Mouse (Mus musculus) MEL (cell line): ENCODE measurements around the gene Cd83. TPM values are rescaled to one million over a fixed set of nuclear protein-coding genes. Genes with fewer than 3 reads are reported as not detected.

Experiments
- DNase-seq: peaks from one replicate; pipeline ENCODE4 v3.0.0; 2011; ENCODE audit warnings: low read depth, low spot score
- H3K27ac ChIP-seq: 2 replicates; pipeline ENCODE4 v1.5.1; 2012; ENCODE audit warnings: low read depth, mild to moderate bottlenecking, control low read depth, low read length, moderate library complexity; ENCODE audit not compliant: control insufficient read depth
- H3K27me3 ChIP-seq, 2 experiments: fragments of 150-350 bp in 1 of 2; sonication (generic) in 1 of 2; 2 replicates each; pipeline ENCODE4 v1.6.1; 2012; ENCODE audit warnings: low read length in 2 of 2, mild to moderate bottlenecking in 2 of 2, improper control_type of control experiment in 1 of 2, moderate library complexity in 1 of 2; ENCODE audit not compliant: insufficient read depth in 2 of 2, control insufficient read depth in 1 of 2
- H3K36me3 ChIP-seq, 2 experiments: 2 replicates each; pipeline ENCODE4 v1.6.1; 2012 to 2014; ENCODE audit warnings: low read length in 2 of 2, improper control_type of control experiment in 1 of 2, inconsistent platforms in 1 of 2, mild to moderate bottlenecking in 1 of 2; ENCODE audit not compliant: insufficient read depth in 2 of 2, control insufficient read depth in 1 of 2
- H3K4me1 ChIP-seq, 2 experiments: fragments of 150-350 bp in 1 of 2; sonication (generic) in 1 of 2; 2 replicates each; pipeline ENCODE4 v1.6.1; 2012; ENCODE audit warnings: low read length in 2 of 2, improper control_type of control experiment in 1 of 2, mild to moderate bottlenecking in 1 of 2; ENCODE audit not compliant: insufficient read depth in 2 of 2, control insufficient read depth in 1 of 2
- H3K4me3 ChIP-seq, 2 experiments: fragments of 150-350 bp in 1 of 2; sonication (generic) in 1 of 2; 2 replicates each; pipeline ENCODE4 v1.5.1; 2012; ENCODE audit warnings: low read depth in 2 of 2, low read length in 2 of 2, mild to moderate bottlenecking in 2 of 2, moderate library complexity in 2 of 2, control low read depth in 1 of 2, improper control_type of control experiment in 1 of 2; ENCODE audit not compliant: control insufficient read depth in 1 of 2, insufficient read depth in 1 of 2
- H3K79me2 ChIP-seq: 2 replicates; pipeline ENCODE4 v1.6.1; 2012; ENCODE audit warnings: mild to moderate bottlenecking, low read length, moderate library complexity; ENCODE audit not compliant: control insufficient read depth, poor library complexity, insufficient read depth
- H3K9ac ChIP-seq: 2 replicates; pipeline ENCODE4 v1.6.1; 2012; ENCODE audit warnings: low read depth, mild to moderate bottlenecking, control low read depth, low read length, moderate library complexity; ENCODE audit not compliant: control insufficient read depth, poor library complexity, severe bottlenecking
- H3K9me3 ChIP-seq: fragments of 150-350 bp; sonication (generic); replicated peaks from 2 replicates; pipeline ENCODE4 v1.6.1; 2012; ENCODE audit warnings: mild to moderate bottlenecking, low read length, improper control_type of control experiment, moderate library complexity; ENCODE audit not compliant: insufficient read depth
- CHD2 ChIP-seq: IDR thresholded peaks from 2 replicates; pipeline ENCODE4 v1.6.1; 2011; ENCODE audit warnings: low read length, improper control_type of control experiment
- CTCF ChIP-seq, 3 experiments: IDR thresholded peaks in 2 of 3; conservative IDR thresholded peaks in 1 of 3; 2 replicates each; pipeline ENCODE4 v1.5.1; 2011 to 2012; ENCODE audit warnings: low read length in 3 of 3, low read depth in 2 of 3, mild to moderate bottlenecking in 2 of 3, improper control_type of control experiment in 1 of 3, inconsistent platforms in 1 of 3, mixed read lengths in 1 of 3, moderate library complexity in 1 of 3; ENCODE audit not compliant: control insufficient read depth in 1 of 3, insufficient read depth in 1 of 3, poor library complexity in 1 of 3, severe bottlenecking in 1 of 3
- E2F4 ChIP-seq: IDR thresholded peaks from 2 replicates; pipeline ENCODE4 v1.6.1; 2011; ENCODE audit warnings: low read depth, low read length, improper control_type of control experiment, borderline replicate concordance
- ELF1 ChIP-seq: IDR thresholded peaks from 2 replicates; pipeline ENCODE4 v1.6.1; 2014; ENCODE audit warnings: low read depth, mild to moderate bottlenecking, inconsistent platforms, low read length, improper control_type of control experiment, moderate library complexity
- EP300 ChIP-seq, 2 experiments: IDR thresholded peaks; 2 replicates each; pipeline ENCODE4 v1.6.1; 2011; ENCODE audit warnings: improper control_type of control experiment in 2 of 2, low read length in 2 of 2, low read depth in 1 of 2, mild to moderate bottlenecking in 1 of 2
- GATA1 ChIP-seq: IDR thresholded peaks from 2 replicates; pipeline ENCODE4 v1.6.1; 2011; ENCODE audit warnings: low read depth, low read length, improper control_type of control experiment
- JUND ChIP-seq: IDR thresholded peaks from 2 replicates; pipeline ENCODE4 v1.6.1; 2011; ENCODE audit warnings: low read depth, mild to moderate bottlenecking, improper control_type of control experiment, low read length
- KAT2A ChIP-seq: conservative IDR thresholded peaks from 2 replicates; pipeline ENCODE4 v1.6.1; 2012; ENCODE audit warnings: low read depth, low read length, improper control_type of control experiment, inconsistent platforms
- MAZ ChIP-seq: IDR thresholded peaks from 2 replicates; pipeline ENCODE4 v1.6.1; 2012; ENCODE audit warnings: low read depth, mild to moderate bottlenecking, inconsistent platforms, low read length, improper control_type of control experiment
- MEF2A ChIP-seq: IDR thresholded peaks from 2 replicates; pipeline ENCODE4 v1.6.1; 2014; ENCODE audit warnings: low read depth, mild to moderate bottlenecking, inconsistent platforms, low read length, improper control_type of control experiment; ENCODE audit not compliant: poor library complexity, insufficient replicate concordance, severe bottlenecking; ENCODE audit errors: extremely low read depth
- NRF1 ChIP-seq: IDR thresholded peaks from 2 replicates; pipeline ENCODE4 v1.6.1; 2014; ENCODE audit warnings: low read depth, mild to moderate bottlenecking, inconsistent platforms, low read length, improper control_type of control experiment, moderate library complexity; ENCODE audit not compliant: poor library complexity, insufficient read depth, severe bottlenecking
- POLR2A ChIP-seq, 2 experiments: IDR thresholded peaks; 2 replicates each; pipeline ENCODE4 v1.6.1; 2011 to 2012; ENCODE audit warnings: low read length in 2 of 2, mild to moderate bottlenecking in 2 of 2, control low read depth in 1 of 2, improper control_type of control experiment in 1 of 2, low read depth in 1 of 2, moderate library complexity in 1 of 2; ENCODE audit not compliant: control insufficient read depth in 1 of 2, insufficient read depth in 1 of 2, poor library complexity in 1 of 2
- POLR2AphosphoS5 ChIP-seq: IDR thresholded peaks from 2 replicates; pipeline ENCODE4 v1.6.1; 2012; ENCODE audit warnings: low read depth, borderline replicate concordance, mild to moderate bottlenecking, inconsistent platforms, low read length, moderate library complexity, mixed read lengths
- RAD21 ChIP-seq: IDR thresholded peaks from 2 replicates; pipeline ENCODE4 v1.6.1; 2011; ENCODE audit warnings: mild to moderate bottlenecking, low read depth, low read length, improper control_type of control experiment
- RCOR1 ChIP-seq: IDR thresholded peaks from 2 replicates; pipeline ENCODE4 v1.6.1; 2012; ENCODE audit warnings: low read depth, mild to moderate bottlenecking, inconsistent platforms, low read length, improper control_type of control experiment
- SIN3A ChIP-seq: IDR thresholded peaks from 2 replicates; pipeline ENCODE4 v1.6.1; 2012; ENCODE audit warnings: low read length, improper control_type of control experiment, inconsistent platforms
- SMC3 ChIP-seq: IDR thresholded peaks from 2 replicates; pipeline ENCODE4 v1.6.1; 2011; ENCODE audit warnings: low read depth, low read length, improper control_type of control experiment
- TAL1 ChIP-seq: IDR thresholded peaks from 2 replicates; pipeline ENCODE4 v1.6.1; 2012; ENCODE audit warnings: mild to moderate bottlenecking, inconsistent platforms, low read length, moderate library complexity, mixed read lengths
- TBP ChIP-seq: IDR thresholded peaks from 2 replicates; pipeline ENCODE4 v1.8.0; 2011; ENCODE audit warnings: low read depth, low read length, improper control_type of control experiment
- USF2 ChIP-seq, 2 experiments: IDR thresholded peaks; 2 replicates each; pipeline ENCODE4 v1.6.1; 2011 to 2012; ENCODE audit warnings: improper control_type of control experiment in 2 of 2, low read length in 2 of 2, borderline replicate concordance in 1 of 2, inconsistent platforms in 1 of 2, low read depth in 1 of 2, mild to moderate bottlenecking in 1 of 2; ENCODE audit not compliant: insufficient read depth in 1 of 2
- ZC3H11A ChIP-seq: IDR thresholded peaks from 2 replicates; pipeline ENCODE4 v1.6.1; 2012; ENCODE audit warnings: low read depth, mild to moderate bottlenecking, inconsistent platforms, low read length, improper control_type of control experiment
- ZMIZ1 ChIP-seq: IDR thresholded peaks from 2 replicates; pipeline ENCODE4 v1.6.1; 2012; ENCODE audit warnings: low read depth, mild to moderate bottlenecking, inconsistent platforms, low read length, improper control_type of control experiment, moderate library complexity
- polyA plus RNA-seq, 2 experiments: library from polyadenylated mRNA; stranded (reverse) in 1 of 2; unstranded in 1 of 2; fragments of >175 nt in 1 of 2; fragments of >200 nt in 1 of 2; gene quantifications; 2 replicates each; pipeline versions ENCODE4 v1.2.1 to v1.2.4; 2012; ENCODE audit warnings: low replicate concordance in 2 of 2, low read depth in 1 of 2; ENCODE audit not compliant: insufficient read length in 2 of 2, insufficient read depth in 1 of 2, missing spikeins in 1 of 2
- total RNA-seq: library from RNA; depleted of rRNA; stranded (reverse); fragments of 300-350 nt; gene quantifications from 2 replicates; pipeline ENCODE4 v1.2.3, GENCODE M21; 2012; rRNA removed

The Cd83 gene
- total RNA-seq: not detected in 2 replicates
- not detected for polyA plus RNA-seq

DNA sequence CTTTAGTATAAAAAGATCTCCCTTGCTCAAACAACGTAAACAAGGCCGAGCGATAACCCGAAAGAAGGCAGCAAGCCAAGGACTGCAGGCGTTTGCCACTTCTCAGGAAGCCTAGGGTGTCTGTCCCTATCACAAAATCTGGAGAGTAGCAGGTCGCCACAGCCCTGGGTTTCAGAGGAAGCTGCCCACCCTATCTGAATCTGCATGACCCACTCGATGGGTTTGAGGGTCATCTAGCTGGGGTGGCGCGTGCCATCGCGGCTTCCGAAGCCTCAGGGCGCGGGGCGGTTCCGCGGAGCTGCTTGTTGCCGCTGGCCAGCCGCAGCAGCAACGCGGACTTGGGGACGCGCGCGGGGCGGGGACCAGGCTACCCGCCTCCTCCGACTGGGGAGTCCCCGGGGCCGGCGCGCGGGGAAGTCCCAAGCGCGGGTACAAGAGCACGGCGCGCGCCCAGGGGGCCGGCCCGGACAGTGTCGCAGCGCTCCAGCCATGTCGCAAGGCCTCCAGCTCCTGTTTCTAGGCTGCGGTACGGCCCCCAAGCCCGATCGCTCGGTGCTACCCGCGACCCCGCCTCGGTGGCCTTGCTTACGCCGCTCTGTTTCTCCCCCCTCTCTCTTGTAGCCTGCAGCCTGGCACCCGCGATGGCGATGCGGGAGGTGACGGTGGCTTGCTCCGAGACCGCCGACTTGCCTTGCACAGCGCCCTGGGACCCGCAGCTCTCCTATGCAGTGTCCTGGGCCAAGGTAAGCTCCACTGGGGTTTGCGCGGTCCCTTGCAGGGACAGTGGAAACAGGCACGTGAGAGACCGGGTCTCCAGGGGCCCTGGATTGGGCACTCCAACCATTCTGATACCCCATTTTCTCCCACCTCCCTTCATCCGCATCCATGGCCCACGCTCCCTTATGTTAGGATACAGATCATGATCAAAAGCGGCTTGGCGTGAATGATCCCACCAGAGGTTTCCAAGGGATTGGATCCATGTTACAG is at the start of gene Cd83:
Gene Cd83 (plus strand): TSS at position 51 of the 987 bp plus-strand sequence.
- no peaks in the 10 kb centered on the region for H3K36me3 ChIP-seq
- no peak within 1 kb of the TSS for H3K27ac ChIP-seq
- no peaks in the 10 kb centered on the region for H3K79me2 ChIP-seq
- H3K9ac ChIP-seq: no peak within 1 kb of the TSS
- H3K9me3 ChIP-seq: no peaks in the 10 kb centered on the region
- H3K27me3 ChIP-seq: no peaks in the 10 kb centered on the region
- no peak within 1 kb of the TSS for H3K4me3 ChIP-seq
- no peak for DNase-seq
- no peaks in the 10 kb centered on the region for H3K4me1 ChIP-seq
- no peak for TF ChIP-seq CHD2
- TF ChIP-seq MEF2A: no peak
- TF ChIP-seq RCOR1: no peak
- no peak for TF ChIP-seq POLR2AphosphoS5
- TF ChIP-seq MAZ: no peak
- no peak for TF ChIP-seq ELF1
- TF ChIP-seq CTCF (IDR thresholded peaks at IDR 0.05 in 2 of 3, conservative IDR thresholded peaks at IDR 0.05 in 1 of 3; ENCODE audit: control insufficient read depth in 1 of 3, insufficient read depth in 1 of 3, low read depth in 2 of 3, low read length in 3 of 3, poor library complexity in 1 of 3, severe bottlenecking in 1 of 3): no peak
- TF ChIP-seq ZMIZ1: no peak
- TF ChIP-seq TBP: no peak
- TF ChIP-seq POLR2A (IDR thresholded peaks at IDR 0.05; ENCODE audit: control insufficient read depth in 1 of 2, insufficient read depth in 1 of 2, low read depth in 1 of 2, low read length in 2 of 2, poor library complexity in 1 of 2): no peak
- TF ChIP-seq GATA1: no peak
- no peak for TF ChIP-seq SIN3A
- TF ChIP-seq NRF1: no peak
- no peak for TF ChIP-seq JUND
- TF ChIP-seq KAT2A: no peak
- no peak for TF ChIP-seq USF2 (IDR thresholded peaks at IDR 0.05; ENCODE audit: borderline replicate concordance in 1 of 2, insufficient read depth in 1 of 2, low read depth in 1 of 2, low read length in 2 of 2)
- no peak for TF ChIP-seq E2F4

DNA sequence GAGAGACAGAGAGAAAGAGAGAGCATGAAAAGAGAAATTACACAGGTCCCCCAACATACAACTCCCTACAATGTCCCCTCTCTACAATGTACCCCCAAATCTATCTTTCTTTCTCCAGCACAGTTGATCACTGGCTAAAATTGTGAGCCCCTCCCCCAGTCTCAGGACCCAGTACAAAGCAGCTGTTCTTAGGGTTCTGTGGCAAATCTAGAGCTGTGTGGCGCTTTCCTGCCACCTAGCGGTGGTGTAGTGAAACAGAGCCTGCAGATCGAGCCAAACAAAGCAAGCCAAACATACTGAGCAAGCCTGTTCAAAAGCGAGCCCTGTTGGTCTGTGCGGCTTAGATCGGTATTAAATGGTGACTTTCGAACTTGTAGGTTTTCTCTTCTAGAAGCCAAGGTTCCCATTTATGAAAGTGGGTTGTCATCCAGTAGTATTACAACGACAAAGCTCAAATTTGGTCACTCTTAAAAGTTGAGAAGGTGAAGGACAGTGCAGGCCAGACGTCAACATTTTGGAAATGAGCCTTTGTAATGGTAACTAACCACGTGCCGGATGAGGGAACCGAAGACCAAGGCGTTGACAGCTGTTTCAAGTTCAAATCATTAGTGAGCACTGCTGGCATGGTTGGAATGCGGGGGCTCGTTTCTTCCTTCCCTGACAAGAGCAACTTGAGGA is 44.8 kb upstream of the Cd83 start:
- Histone ChIP-seq H3K79me2 (no peaks in the 10 kb centered on the region), H3K9me3 (no peaks in the 10 kb centered on the region), H3K27me3 (no peaks in the 10 kb centered on the region), H3K9ac (no peak overlapping the region), H3K27ac (no peak overlapping the region), H3K4me3 (no peak overlapping the region), H3K4me1 (no peaks in the 10 kb centered on the region), H3K36me3 (no peaks in the 10 kb centered on the region)
- peak; percentile 68 for DNase-seq
- TF ChIP-seq TAL1 (no peak), RAD21 (peak; percentile 84), ZC3H11A (peak; percentile 59; the same call in 1 of the 2 replicates), SMC3 (peak; percentile 76), EP300 (IDR thresholded peaks at IDR 0.05; ENCODE audit: low read depth in 1 of 2, low read length in 2 of 2) (no peak), CTCF (IDR thresholded peaks at IDR 0.05 in 2 of 3, conservative IDR thresholded peaks at IDR 0.05 in 1 of 3; ENCODE audit: control insufficient read depth in 1 of 3, insufficient read depth in 1 of 3, low read depth in 2 of 3, low read length in 3 of 3, poor library complexity in 1 of 3, severe bottlenecking in 1 of 3) (peak; percentile 84 to 87 (median 84))
